Mouse (Mus musculus) lung, adult 2 months (tissue): ENCODE measurements around the gene Umad1. TPM values are rescaled to one million over a fixed set of nuclear protein-coding genes. Genes with fewer than 3 reads are reported as not detected.
A peak's percentile ranks its signal among the peaks of the same experiment; 100 is the strongest.

ENCODE experiments used
- DNase-seq: peaks from one replicate; pipeline ENCODE4 v3.0.0; 2022
- H3K4me1 ChIP-seq: fragments of 200-500 bp; 2 replicates; pipeline ENCODE4 v1.6.1; 2011; ENCODE audit warnings: low read length; ENCODE audit not compliant: control insufficient read depth, insufficient read depth
- H3K4me3 ChIP-seq: fragments of 200-500 bp; replicated peaks from 2 replicates; pipeline ENCODE3; 2011; ENCODE audit warnings: low read depth, mild to moderate bottlenecking, control low read depth, low read length; ENCODE audit errors: extremely low read depth
- CTCF ChIP-seq: fragments of 200-500 bp; IDR thresholded peaks from 2 replicates; pipeline ENCODE4 v1.5.1; 2011; ENCODE audit warnings: mild to moderate bottlenecking, low read length, control low read depth; ENCODE audit not compliant: insufficient read depth
- POLR2A ChIP-seq: fragments of 200-500 bp; IDR thresholded peaks from 2 replicates; pipeline ENCODE4 v1.6.1; 2011; ENCODE audit warnings: low read depth, mild to moderate bottlenecking, control low read depth, low read length, borderline replicate concordance; ENCODE audit errors: extremely low read depth
- WGBS: fragments of 180-500 bp; shearing (Covaris S2); methylation state at CpG from one replicate; pipeline ENCODE4 v1.1.7; 2018; 5-methylcytosine and 5-hydroxymethylcytosine counted together
- polyA plus RNA-seq: library from polyadenylated mRNA; depleted of rRNA; stranded (reverse); fragments of >200 nt; gene quantifications from 2 replicates; pipeline ENCODE4 v1.2.3, GENCODE M21; 2012; rRNA removed

The Umad1 gene
- polyA plus RNA-seq, result 6.3 and 8.7 TPM in 2 replicates

GRCm38 (mm10) chr6:8259004-8259666 is at the start of gene Umad1, which contains the start of the genes Rpa3 and Gm45062:
Gene Umad1, plus strand, starts transcription at chr6:8259288.
Gene Rpa3, minus strand, starts transcription at chr6:8259173.
Gene Gm45062, plus strand, starts transcription at chr6:8259450.
- no peak for TF ChIP-seq CTCF
- peak; percentile 71; the same call in 1 of the 2 replicates for TF ChIP-seq POLR2A
- H3K4me3 ChIP-seq, result peak within 1 kb of the TSS; percentile 99
- no peaks in the 10 kb centered on the region; the same call in 1 of the 2 replicates for H3K4me1 ChIP-seq
- peak; percentile 97 for DNase-seq
- WGBS, result under 1% methylated on average over 64 of the region's 64 CpGs

GRCm38 (mm10) chr6:8209866-8210186 is 49.3 kb upstream of the Umad1 start:
- TF ChIP-seq CTCF (no peak), POLR2A (no peak)
- WGBS, result 10% methylated on average over 10 of the region's 10 CpGs
- no peak for DNase-seq

GRCm38 (mm10) chr6:8210661-8211060 is 48.4 kb upstream of the Umad1 start:
- no peak for TF ChIP-seq CTCF
- no peak for TF ChIP-seq POLR2A
- Histone ChIP-seq H3K4me1 (peaks cover 2% of the 10 kb centered on the region), H3K4me3 (no peak overlapping the region)
- 89% methylated on average over 3 of the region's 3 CpGs for WGBS
- DNase-seq, result no peak

More at GRCm38 (mm10) chr6:8209866-8210186, 49.3 kb upstream of the Umad1 start:
- Histone ChIP-seq H3K4me1 (peaks cover 2% of the 10 kb centered on the region), H3K4me3 (peak overlapping the region; percentile 76)

- DNase-seq, result no peak
- no peak for TF ChIP-seq POLR2A
- H3K4me1 ChIP-seq, result no peaks in the 10 kb centered on the region
- 75% methylated on average over 3 of the region's 3 CpGs for WGBS
- H3K4me3 ChIP-seq, result no peak overlapping the region
Observed at GRCm38 (mm10) chr6:8227035-8227434, 32.1 kb upstream of the Umad1 start.

GRCm38 (mm10) chr6:8228596-8228995 is 30.5 kb upstream of the Umad1 start:
- no peaks in the 10 kb centered on the region for H3K4me1 ChIP-seq
- TF ChIP-seq POLR2A, result no peak
- TF ChIP-seq CTCF, result no peak
- H3K4me3 ChIP-seq, result no peak overlapping the region
- 86% methylated on average over 3 of the region's 3 CpGs for WGBS
- DNase-seq, result no peak

GRCm38 (mm10) chr6:8258316-8258715 is 772 bp upstream of the Umad1 start:
- Histone ChIP-seq H3K4me3 (peak overlapping the region; percentile 99), H3K4me1 (no peaks in the 10 kb centered on the region; the same call in 1 of the 2 replicates)
- TF ChIP-seq POLR2A (no peak), CTCF (no peak)
- DNase-seq, result no peak
- WGBS, result 5% methylated on average over 6 of the region's 6 CpGs

GRCm38 (mm10) chr6:8259667-8260044 is 568 bp downstream of the Umad1 start:
- H3K4me3 ChIP-seq, result peak overlapping the region; percentile 79
- WGBS, result 2% methylated on average over 8 of the region's 8 CpGs
- H3K4me1 ChIP-seq, result no peaks in the 10 kb centered on the region; the same call in 1 of the 2 replicates
- TF ChIP-seq CTCF (no peak), POLR2A (no peak)
- no peak for DNase-seq

- TF ChIP-seq POLR2A, result no peak
- TF ChIP-seq CTCF, result no peak
- 92% methylated on average over 3 of the region's 3 CpGs for WGBS
- Histone ChIP-seq H3K4me3 (no peak overlapping the region), H3K4me1 (peaks cover 4% of the 10 kb centered on the region; the same call in 1 of the 2 replicates)
- no peak for DNase-seq
Observed at GRCm38 (mm10) chr6:8271047-8271446, 12.0 kb downstream of the Umad1 start.

GRCm38 (mm10) chr6:8274387-8275054 is 15.4 kb downstream of the Umad1 start:
- DNase-seq, result peak; percentile 49
- Histone ChIP-seq H3K4me3 (no peak overlapping the region), H3K4me1 (peaks cover 3% of the 10 kb centered on the region; the same call in 1 of the 2 replicates)
- TF ChIP-seq CTCF (peak; percentile 50), POLR2A (no peak)
- WGBS, result 21% methylated on average over 6 of the region's 6 CpGs
